In genomic region chr17:73688261-73688660, GRCm38 (mm10) we compare ENCODE assay signal across 22 mouse cellular contexts. TPM values are rescaled to one million over a fixed set of nuclear protein-coding genes. Genes with fewer than 3 reads are reported as not detected.
"Had no signal": no experiment of that assay in that cellular context is flagged by ENCODE, and none has a peak within 500 bp of the region (broad histone marks: within the 10 kb centered on the region; RNA-seq: fewer than 3 reads in every experiment).

No protein-coding gene starts in this region.

- ATAC-seq: liver, postnatal 0 days; lung, postnatal 0 days had no signal

- DNase-seq: liver, embryonic 13.5 days; liver, postnatal 0 days; lung, adult 2 months; lung, postnatal 14 days; lung, postnatal 36 days; retina, postnatal 1 day; right cerebral cortex, adult 18-20 months; right cerebral cortex, postnatal 25 days; right cerebral cortex, postnatal 4 days; spleen, adult 18-20 months; thymus, adult 18-20 months; thymus, postnatal 14 days; thymus, postnatal 36 days had no signal

- H3K9me3 ChIP-seq: liver, embryonic 13.5 days; liver, embryonic 15.5 days; lung, embryonic 15.5 days; megakaryocyte, embryonic 14.5 days; neural tube, embryonic 13.5 days; neural tube, embryonic 15.5 days had no signal

- H3K4me2 ChIP-seq: liver, embryonic 11.5 days; liver, embryonic 13.5 days; liver, embryonic 15.5 days; lung, embryonic 15.5 days; neural tube, embryonic 13.5 days; neural tube, embryonic 15.5 days had no signal

- H3K36me3 ChIP-seq: liver, embryonic 13.5 days; liver, embryonic 15.5 days; lung, embryonic 15.5 days; neural tube, embryonic 13.5 days; neural tube, embryonic 15.5 days had no signal

- H3K27me3 ChIP-seq: liver, embryonic 13.5 days; liver, embryonic 15.5 days; lung, embryonic 15.5 days; neural tube, embryonic 13.5 days; neural tube, embryonic 15.5 days had no signal

- H3K27ac ChIP-seq: liver, embryonic 13.5 days; liver, embryonic 15.5 days; lung, embryonic 15.5 days; macrophage; neural tube, embryonic 13.5 days; neural tube, embryonic 15.5 days had no signal

- H3K4me1 ChIP-seq: liver, embryonic 13.5 days; liver, embryonic 15.5 days; lung, embryonic 15.5 days; megakaryocyte, embryonic 14.5 days had no signal

- H3K9ac ChIP-seq: liver, embryonic 13.5 days; liver, embryonic 15.5 days; liver, postnatal 0 days; lung, embryonic 15.5 days; neural tube, embryonic 13.5 days; neural tube, embryonic 15.5 days had no signal

- H3K4me3 ChIP-seq: liver, embryonic 13.5 days; liver, embryonic 15.5 days; lung, embryonic 15.5 days; megakaryocyte, embryonic 14.5 days; myocyte; neural tube, embryonic 13.5 days; neural tube, embryonic 15.5 days had no signal

RNA-seq across cellular contexts. Expression of gene Galnt14, which starts 22.0 kb away (rescaled TPM):
- polyA plus RNA-seq: lung, adult 2 months; macrophage; myocyte had no signal
